18 mouse cellular contexts compared by ENCODE assay signal in genomic region chr9:44188223-44188622, GRCm38 (mm10). TPM values are rescaled to one million over a fixed set of nuclear protein-coding genes. Genes with fewer than 3 reads are reported as not detected.
DNase-seq lines count a peak whose midpoint lies in the region; ATAC-seq and TF ChIP-seq lines count a peak whose summit lies in the region.
"Had no signal": no experiment of that assay in that cellular context is flagged by ENCODE, and none has a peak within 500 bp of the region (broad histone marks: within the 10 kb centered on the region; RNA-seq: fewer than 3 reads in every experiment).

No protein-coding gene starts in this region.

- TF ChIP-seq EP300 in stomach, postnatal 0 days (optimal IDR thresholded peaks at IDR 0.05), result no peak

- no peak overlapping the region for H3K4me3 ChIP-seq in hindbrain, embryonic 16.5 days (ENCODE audit: low read length)
- no peak overlapping the region for H3K4me3 ChIP-seq in stomach, postnatal 0 days (ENCODE audit: low read depth, low read length)
- H3K4me3 ChIP-seq: heart, embryonic 10.5 days; stomach, embryonic 15.5 days had no signal

- ATAC-seq in hindbrain, embryonic 16.5 days, result peak; percentile 79; the same call in 1 of the 2 replicates
- no peak for ATAC-seq in stomach, postnatal 0 days (ENCODE audit: low FRiP score, low TSS enrichment)

- DNase-seq in kidney, adult 18-20 months, result peak; percentile 5
- no peak for DNase-seq in kidney, postnatal 10 days
- DNase-seq in right cerebral cortex, adult 18-20 months, result peak; percentile 51
- no peak for DNase-seq in right cerebral cortex, postnatal 14 days
- DNase-seq in stomach, postnatal 0 days (ENCODE audit: low spot score), result no peak
- DNase-seq in adrenal gland, postnatal 4 days (ENCODE audit: low spot score in 2 of 2), result no peak
- DNase-seq in cerebellum, postnatal 14 days, result no peak
- DNase-seq: adrenal gland, postnatal 10 days; cerebellum, adult 11 months; kidney, postnatal 25 days had no signal

- WGBS in hindbrain, embryonic 16.5 days, result 56% methylated on average over 12 of the region's 12 CpGs
- WGBS in stomach, postnatal 0 days, result 70% methylated on average over 12 of the region's 12 CpGs

- no peaks in the 10 kb centered on the region for H3K9me3 ChIP-seq in hindbrain, embryonic 16.5 days (ENCODE audit: control insufficient read depth, low read length)
- H3K9me3 ChIP-seq in stomach, postnatal 0 days (ENCODE audit: control insufficient read depth, low read length), result no peaks in the 10 kb centered on the region
- H3K9me3 ChIP-seq: heart, embryonic 10.5 days; stomach, embryonic 15.5 days had no signal

- no peak for TF ChIP-seq CTCF in stomach, postnatal 0 days (IDR thresholded peaks at IDR 0.05; ENCODE audit: low read depth)

- H3K36me3 ChIP-seq in hindbrain, embryonic 16.5 days (ENCODE audit: control insufficient read depth, insufficient read depth, low read length), result 0 out of 2 replicates have a peak, but pooled peaks cover 2% of the 10 kb centered on the region
- H3K36me3 ChIP-seq in stomach, postnatal 0 days (ENCODE audit: control insufficient read depth, insufficient read depth, low read length), result no peaks in the 10 kb centered on the region; the same call in 1 of the 2 replicates

- H3K27ac ChIP-seq in hindbrain, embryonic 16.5 days (ENCODE audit: low read depth, low read length), result 0 out of 2 replicates have a peak overlapping the region, but pooled peaks have one; percentile 55
- H3K27ac ChIP-seq in stomach, postnatal 0 days (replicated peaks), result 0 out of 2 replicates have a peak overlapping the region, but pooled peaks have one; percentile 24
- H3K27ac ChIP-seq: heart, embryonic 10.5 days; stomach, embryonic 15.5 days had no signal

- no peaks in the 10 kb centered on the region; the same call in 1 of the 2 replicates for H3K4me1 ChIP-seq in hindbrain, embryonic 16.5 days (ENCODE audit: control insufficient read depth, insufficient read depth, low read depth, low read length)
- no peaks in the 10 kb centered on the region for H3K4me1 ChIP-seq in stomach, postnatal 0 days (replicated peaks; ENCODE audit: control insufficient read depth, insufficient read depth)
- H3K4me1 ChIP-seq: stomach, embryonic 15.5 days had no signal

- no peak overlapping the region for H3K9ac ChIP-seq in hindbrain, embryonic 16.5 days (ENCODE audit: low read depth, low read length)
- H3K9ac ChIP-seq in stomach, postnatal 0 days (ENCODE audit: low read length), result no peak overlapping the region
- H3K9ac ChIP-seq: stomach, embryonic 15.5 days had no signal

- H3K27me3 ChIP-seq in hindbrain, embryonic 16.5 days (replicated peaks; ENCODE audit: control insufficient read depth, insufficient read depth, low read length), result no peaks in the 10 kb centered on the region
- H3K27me3 ChIP-seq in stomach, postnatal 0 days (ENCODE audit: control insufficient read depth, insufficient read depth, low read length), result no peaks in the 10 kb centered on the region
- H3K27me3 ChIP-seq: stomach, embryonic 15.5 days had no signal

- H3K4me2 ChIP-seq in hindbrain, embryonic 16.5 days (ENCODE audit: low read length), result no peak overlapping the region
- no peak overlapping the region for H3K4me2 ChIP-seq in stomach, postnatal 0 days (replicated peaks; ENCODE audit: low read depth)
- H3K4me2 ChIP-seq: stomach, embryonic 15.5 days had no signal

RNA-seq across cellular contexts. Expression of gene Cbl, which starts 45.6 kb away (rescaled TPM):
- polyA plus RNA-seq in hindbrain, embryonic 16.5 days (2015; fragmentation: Nextera tagmentation; extraction: Ambion mirVana), result 17.4 and 20.3 TPM in 2 replicates
- polyA plus RNA-seq in stomach, postnatal 0 days (2015; fragmentation: Nextera tagmentation; extraction: Ambion mirVana), result 4.9 and 5.7 TPM in 2 replicates
- 10 to 100 TPM; 34.9 to 41.3 TPM for total RNA-seq in adrenal gland, postnatal 4 days (2021)

RNA-seq across cellular contexts. Expression of gene Ccdc153, which starts 52.3 kb away (rescaled TPM):
- polyA plus RNA-seq in hindbrain, embryonic 16.5 days (2015; fragmentation: Nextera tagmentation; extraction: Ambion mirVana), result not detected in 2 replicates
- polyA plus RNA-seq in stomach, postnatal 0 days (2015; fragmentation: Nextera tagmentation; extraction: Ambion mirVana), result not detected in 2 replicates
- total RNA-seq in adrenal gland, postnatal 4 days (2021), result 1 to 10 TPM; 3.4 to 4.6 TPM
- total RNA-seq: hematopoietic stem cell, adult 5-6 weeks had no signal
- polyA plus RNA-seq: frontal cortex, adult 2 months; heart, embryonic 10.5 days; limb, embryonic 11.5 days; liver, embryonic 16.5 days; neural tube, embryonic 11.5 days had no signal

RNA-seq across cellular contexts. Expression of gene Mcam, which starts 54.0 kb away (rescaled TPM):
- polyA plus RNA-seq in hindbrain, embryonic 16.5 days (2015; fragmentation: Nextera tagmentation; extraction: Ambion mirVana), result 12.3 and 15.3 TPM in 2 replicates
- polyA plus RNA-seq in stomach, postnatal 0 days (2015; fragmentation: Nextera tagmentation; extraction: Ambion mirVana), result 43.9 and 44.5 TPM in 2 replicates
- 10 to 100 TPM; 92.8 to 97.0 TPM for total RNA-seq in adrenal gland, postnatal 4 days (2021)

Comparison
In these comparisons a context has a peak if more than half of its experiments do, and no peak if none do; other contexts are left out.
1. DNase-seq: peak in kidney, adult 18-20 months (single experiment) and right cerebral cortex, adult 18-20 months (single experiment); none in kidney, postnatal 10 days (single experiment), right cerebral cortex, postnatal 14 days (single experiment), stomach, postnatal 0 days (single experiment), adrenal gland, postnatal 4 days (0 of 2) and cerebellum, postnatal 14 days (0 of 2).